Mouse (Mus musculus): Measurements from ENCODE around the gene Nsd2.
A peak's percentile ranks its signal among the peaks of the same experiment; 100 is the strongest.

The Nsd2 gene

DNA sequence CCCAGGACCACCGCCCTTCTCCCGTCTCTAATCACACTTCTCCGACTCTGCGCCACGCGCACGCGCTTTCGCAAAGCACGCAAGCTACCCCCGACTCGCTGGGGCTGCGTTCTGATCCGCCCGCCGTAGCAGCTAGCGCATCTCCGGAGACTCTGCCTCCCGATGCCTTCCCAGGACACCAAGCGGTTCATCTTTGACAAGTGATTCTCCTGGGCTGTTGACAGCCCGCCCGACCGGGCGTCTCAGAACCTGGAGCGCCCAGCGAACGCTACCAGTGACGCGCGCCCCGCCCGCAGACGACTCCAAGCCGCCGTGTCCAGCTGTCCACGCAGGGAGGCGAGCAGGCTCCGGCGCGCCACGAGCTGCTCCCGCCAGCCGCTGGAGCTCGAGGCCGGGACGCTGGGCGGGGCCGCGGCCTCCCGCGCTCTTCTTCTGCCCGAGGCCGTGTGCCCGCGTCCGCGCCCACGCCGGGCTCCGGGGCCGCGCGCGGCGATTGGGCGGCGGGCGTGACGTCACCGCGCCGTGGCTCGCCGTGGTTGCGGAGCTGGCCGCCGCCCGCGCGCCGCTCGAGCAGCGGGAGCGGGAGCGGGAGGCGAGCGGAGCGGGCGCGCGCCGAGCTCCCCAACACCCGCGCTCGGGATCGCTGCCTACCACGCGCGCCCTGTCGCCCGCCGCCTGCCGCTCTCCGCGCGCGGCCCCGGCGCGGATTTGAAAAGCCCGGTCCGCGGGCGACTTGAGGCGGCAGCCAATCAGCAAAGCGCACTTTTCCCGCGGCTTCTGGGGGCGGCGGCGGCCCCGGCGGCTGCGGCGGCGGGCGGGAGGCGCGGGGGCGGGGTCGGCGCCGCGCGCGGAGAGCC, at the start of gene Nsd2:
Nsd2 (plus strand) TSS at position 850 of the 857 bp plus-strand sequence.
- peak; percentile 82 for DNase-seq

DNA sequence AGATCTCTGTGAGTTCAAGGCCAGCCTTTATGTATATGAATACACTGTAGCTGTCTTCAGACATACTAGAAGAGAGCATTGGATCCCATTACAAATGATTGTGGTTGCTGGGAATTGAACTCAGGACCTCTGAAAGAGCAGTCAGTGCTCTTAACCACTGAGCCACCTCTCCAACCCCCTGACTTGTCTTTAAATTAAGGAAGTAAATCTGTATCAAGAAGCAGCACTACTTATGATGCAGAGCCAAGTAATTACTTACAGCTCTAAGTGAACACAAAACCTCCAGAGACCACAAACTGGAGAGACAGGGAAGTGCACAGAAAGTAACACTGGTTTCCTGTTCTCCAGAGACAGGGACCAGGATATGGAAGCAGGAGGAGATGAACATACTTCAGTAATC, 43.3 kb upstream of the Nsd2 start:
- no peak for DNase-seq

DNA sequence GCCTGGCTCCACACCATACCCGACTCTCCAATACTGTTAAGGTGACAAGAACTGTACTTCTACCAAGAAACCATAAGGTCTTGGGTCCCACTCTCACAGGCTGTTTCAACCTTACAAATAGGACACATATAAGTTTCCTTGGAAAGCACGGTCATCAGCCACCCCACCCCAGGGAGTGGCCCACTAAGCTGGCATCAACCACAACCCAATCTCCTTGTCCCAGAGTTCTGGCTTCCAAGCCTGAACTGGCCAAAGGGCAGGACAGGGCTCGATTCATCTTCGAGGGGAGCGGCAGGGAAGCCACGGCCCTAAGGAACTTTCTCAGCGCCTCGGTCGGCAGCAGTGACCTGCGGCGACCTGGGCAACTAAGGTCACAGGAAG, 38.6 kb upstream of the Nsd2 start:
- no peak for DNase-seq

DNA sequence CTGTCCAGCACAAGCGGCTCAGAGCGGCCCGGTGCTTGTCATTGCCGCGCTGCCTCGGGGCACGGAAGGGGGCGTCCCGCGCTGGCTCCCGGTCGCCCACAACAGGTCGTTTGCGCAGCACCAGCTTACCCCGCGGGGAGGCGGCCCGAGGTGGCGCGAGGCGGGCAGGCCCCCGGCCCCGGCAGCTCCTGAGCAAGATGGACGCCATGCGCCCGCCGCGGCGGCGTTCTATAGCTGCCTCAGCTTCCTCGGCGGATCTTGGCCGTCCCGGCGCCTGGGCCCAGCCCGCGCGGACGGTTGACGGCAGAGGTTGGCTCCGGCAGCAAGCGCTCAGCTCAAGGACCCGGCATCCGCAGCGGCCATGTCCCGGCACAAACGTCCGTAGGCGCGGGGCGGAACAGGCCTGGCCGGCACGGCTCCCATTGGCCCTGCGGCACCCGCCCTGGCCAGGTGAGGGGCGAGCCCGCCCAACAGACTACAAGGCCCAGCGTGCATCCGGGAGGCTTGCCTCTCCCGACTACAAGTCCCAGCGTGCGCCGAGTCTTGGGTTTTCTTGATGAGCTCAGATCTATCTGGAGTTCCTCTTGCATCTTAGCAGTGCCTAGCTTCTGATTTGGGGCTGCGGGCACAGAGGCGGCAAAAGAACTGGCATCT, 38.1 kb upstream of the Nsd2 start, which contains the start of gene Letm1:
Letm1 (minus strand) TSS at position 473 of the 654 bp plus-strand sequence.
- peak; percentile 96 for DNase-seq

DNA sequence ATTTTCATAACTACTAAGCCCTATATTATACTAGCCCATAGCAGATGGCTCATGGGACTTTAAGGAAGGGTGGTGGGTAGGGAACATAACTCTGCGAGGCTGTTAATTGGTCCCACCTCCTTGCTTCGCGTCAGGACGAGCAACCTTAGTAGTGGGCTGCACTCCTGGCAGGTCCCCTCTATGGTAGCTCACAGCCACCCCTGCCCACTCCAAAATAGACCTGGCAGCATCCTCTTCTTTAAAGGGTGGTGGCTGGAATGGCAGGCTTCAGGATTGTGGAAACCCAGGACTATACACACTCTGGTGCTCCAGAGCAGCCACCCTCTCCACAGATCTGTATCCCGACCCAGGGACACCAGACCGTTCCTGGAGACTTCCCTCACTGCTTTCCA, 37.5 kb upstream of the Nsd2 start:
- no peak for DNase-seq

GRCm38 (mm10) chr5:33791912-33792643, 28.4 kb upstream of the Nsd2 start:
- no peak for DNase-seq

DNA sequence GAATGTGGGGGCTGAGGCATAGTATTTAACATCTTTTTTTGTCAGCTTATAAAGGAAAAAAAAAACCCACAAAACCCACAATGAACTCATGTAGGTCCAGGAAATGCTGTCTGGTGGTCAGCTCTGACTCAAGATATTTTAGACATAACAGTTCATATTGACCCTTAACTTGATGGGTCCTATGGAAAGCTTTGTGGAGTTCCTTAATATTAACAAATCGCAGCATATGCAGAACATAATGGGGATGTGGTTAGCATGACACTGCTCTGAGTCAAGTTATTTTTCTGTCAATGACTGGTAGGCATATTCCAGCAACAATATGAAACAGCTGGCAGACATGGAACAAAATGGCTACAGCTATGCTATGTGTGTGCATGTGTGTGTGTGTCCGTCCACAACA, 17.2 kb upstream of the Nsd2 start:
- DNase-seq = no peak

DNA sequence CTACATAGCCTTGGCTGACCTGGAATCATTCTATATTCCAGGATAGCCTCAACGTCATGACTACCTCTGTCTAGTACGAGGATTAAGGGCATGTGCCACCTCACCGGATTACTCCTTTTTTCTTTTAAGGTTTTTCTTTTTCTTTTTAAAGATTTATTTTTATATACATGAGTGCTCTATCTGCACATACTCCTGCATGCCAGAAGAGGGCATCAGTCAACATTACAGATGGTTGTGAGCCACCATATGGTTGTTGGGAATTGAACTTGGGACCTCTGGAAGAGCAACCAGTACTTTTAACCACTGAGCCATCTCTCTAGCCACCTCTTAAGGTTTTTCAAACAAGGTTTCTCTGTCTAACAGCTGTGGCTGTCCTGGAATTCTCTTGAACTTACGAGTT, 9.0 kb upstream of the Nsd2 start:
- no peak for DNase-seq

- no peak for DNase-seq
Observed at GRCm38 (mm10) chr5:33816008-33816725, 4.4 kb upstream of the Nsd2 start.

DNA sequence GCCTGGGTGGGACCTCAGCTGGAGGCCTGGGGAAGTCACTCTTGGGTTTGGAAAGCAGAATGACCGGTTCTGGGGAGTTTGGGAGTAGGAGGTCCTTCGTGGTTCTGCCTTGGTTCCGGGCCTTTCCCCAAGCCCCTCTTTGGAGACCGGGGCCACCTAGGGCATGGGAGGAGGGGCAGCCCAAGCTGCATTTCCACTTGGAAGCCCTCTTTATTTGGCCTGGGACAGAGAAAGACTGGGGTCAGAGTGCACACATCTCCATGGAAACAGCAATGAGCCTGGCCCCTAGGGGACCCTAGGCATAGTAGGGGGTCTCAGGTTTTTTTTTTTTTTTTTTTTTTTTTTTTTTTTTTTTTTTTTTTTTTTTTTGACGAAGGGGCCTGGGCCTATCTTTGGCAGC, 2.4 kb upstream of the Nsd2 start:
- DNase-seq = no peak

DNA sequence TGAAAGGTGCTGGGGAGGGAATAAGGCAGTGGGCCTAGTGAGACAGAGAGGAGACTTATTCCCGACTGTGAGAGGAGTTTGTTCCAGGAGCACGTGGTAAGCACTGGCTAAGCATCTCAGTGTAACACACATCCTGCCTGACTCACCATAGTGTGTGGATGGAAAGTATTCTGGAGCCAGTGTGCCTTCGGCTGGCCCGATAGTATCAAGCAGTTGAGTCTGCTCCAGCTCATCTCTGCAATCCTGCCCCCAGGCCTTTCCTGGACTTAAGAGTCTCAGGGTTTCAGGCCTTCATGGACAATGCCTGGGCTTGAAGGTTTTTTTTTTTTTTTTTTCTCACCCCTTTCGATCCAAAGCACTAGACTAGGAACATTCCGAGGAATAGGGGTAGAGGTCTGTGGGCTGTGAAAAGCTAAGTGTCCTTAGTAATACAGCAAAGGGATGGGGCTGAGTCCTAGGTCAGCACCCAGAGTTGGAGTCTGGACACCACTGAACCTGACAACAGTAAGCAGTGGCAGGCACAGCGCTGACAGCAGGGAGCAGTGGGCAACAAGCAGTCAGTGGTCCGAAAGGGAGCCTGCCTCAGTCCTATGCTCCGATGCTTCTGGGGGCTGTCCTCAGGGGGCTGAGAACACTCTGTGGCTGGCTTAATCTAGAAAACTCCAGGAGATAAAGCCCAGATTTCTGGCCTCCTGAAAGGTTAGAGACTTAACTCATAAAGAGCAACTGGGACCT, 1.2 kb upstream of the Nsd2 start:
- no peak for DNase-seq

- peak; percentile 54 for DNase-seq
Observed at GRCm38 (mm10) chr5:33820733-33821621, 452 bp downstream of the Nsd2 start.

DNA sequence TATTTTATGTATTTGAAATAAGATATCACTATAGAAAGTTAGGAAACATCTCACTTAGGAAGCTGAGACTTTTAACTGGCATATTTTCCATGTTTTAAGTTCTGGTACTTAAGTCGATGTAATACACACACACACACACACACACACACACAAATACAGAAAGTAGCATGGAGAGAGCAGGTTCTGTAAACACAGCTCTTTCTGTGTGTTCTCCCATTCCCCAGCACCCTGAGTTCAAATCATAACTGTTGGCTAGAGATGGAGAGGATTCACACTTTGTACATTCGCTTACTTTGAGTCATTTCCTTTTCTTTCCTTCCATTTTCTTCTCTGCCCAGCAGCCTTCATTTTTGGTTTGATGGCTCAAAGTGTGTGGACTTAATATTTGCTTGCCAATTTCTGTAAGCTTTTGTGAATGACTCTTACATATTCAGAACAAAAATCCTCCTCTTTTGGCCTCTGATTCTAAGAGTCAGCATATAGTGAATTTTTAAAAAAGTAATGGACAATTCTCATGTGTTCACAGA, 1.4 kb downstream of the Nsd2 start:
- DNase-seq = no peak

DNA sequence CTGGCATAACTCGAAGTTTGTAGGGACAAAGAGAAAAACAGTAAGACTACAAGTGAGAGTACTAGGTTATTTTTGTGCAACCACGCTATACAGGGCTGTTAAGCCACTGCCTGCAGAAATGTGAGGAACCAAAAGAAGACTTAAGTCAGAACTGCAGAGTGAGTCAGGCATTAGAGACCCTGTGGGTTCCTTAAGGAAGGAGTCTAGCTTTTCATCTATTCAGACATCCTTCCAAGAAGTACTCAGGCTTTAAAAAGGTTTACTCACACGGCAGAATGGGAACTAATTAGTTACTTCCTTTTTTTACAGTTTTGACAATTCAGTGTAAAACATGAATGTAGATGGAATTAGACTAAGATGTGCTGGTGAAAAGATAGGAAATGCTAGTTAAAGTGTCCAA, 1.9 kb downstream of the Nsd2 start:
- no peak for DNase-seq

DNA sequence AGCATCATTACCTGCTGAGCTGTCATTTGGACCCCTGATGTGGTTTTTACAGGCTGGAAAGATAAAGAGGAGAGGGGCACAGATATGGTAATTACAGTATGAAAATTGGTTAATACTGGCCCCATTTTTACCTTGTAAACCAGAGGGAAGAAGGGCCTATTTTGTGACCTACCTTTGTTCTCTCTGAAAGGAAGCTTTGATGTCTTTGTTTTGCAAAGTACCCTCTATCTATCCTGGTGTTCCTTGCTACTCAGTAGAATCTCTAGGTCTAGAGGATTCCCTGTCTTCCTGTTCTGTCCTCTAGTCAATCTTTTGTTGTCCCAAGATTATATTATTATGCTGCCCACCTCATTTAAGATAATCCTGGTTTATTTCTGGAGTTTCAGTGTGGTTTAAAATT, 5.5 kb downstream of the Nsd2 start:
- DNase-seq = no peak

- no peak for DNase-seq
Observed at GRCm38 (mm10) chr5:33828107-33828506, 7.6 kb downstream of the Nsd2 start.

DNA sequence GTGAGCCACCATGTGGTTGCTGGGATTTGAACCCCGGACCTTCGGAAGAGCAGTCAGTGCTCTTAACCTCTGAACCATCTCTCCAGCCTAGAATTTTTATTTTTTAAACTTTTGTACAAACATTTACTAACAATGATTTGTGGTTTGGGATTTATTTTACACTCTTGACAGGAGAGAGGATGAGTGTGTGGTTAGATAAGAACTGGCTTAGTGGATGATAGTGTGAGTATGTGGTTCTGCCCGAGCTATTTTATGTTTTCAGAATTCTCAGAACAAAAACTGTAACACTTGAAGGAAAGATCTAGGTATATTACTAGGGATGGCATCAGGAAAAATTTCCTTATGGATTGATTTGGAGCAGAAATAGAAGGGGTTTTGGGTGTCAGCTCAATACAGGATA, 9.4 kb downstream of the Nsd2 start:
- no peak for DNase-seq

- DNase-seq = no peak
Observed at GRCm38 (mm10) chr5:33830832-33831231, 10.3 kb downstream of the Nsd2 start.

GRCm38 (mm10) chr5:33841331-33841730, 20.8 kb downstream of the Nsd2 start:
- no peak for DNase-seq

DNA sequence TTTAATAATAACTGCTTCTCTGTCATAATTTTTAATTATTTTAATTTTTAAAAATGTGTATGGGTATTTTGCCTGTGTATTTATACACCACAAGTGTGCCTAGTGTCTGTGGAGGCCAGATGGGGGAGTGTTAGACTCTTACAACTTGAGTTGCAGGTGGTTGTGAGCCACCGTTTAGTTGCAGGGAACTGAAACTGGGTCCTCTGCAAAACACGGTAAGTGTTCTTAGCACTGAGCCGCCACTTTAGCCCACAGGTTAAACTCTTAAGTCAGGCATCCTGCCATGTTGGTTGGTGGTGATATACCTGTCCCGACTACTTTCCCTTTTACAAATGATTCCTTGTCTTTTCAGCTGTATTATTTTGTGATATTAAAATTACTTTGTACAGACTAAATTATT, 22.0 kb downstream of the Nsd2 start:
- no peak for DNase-seq

GRCm38 (mm10) chr5:33851466-33851865, 30.9 kb downstream of the Nsd2 start:
- DNase-seq = no peak
